Mouse (Mus musculus) heart, adult 2 months (tissue): ENCODE results near the gene Micall2.

Experiments
- CTCF ChIP-seq: fragments of 200-600 bp; IDR thresholded peaks from 2 replicates; pipeline ENCODE4 v1.8.1; 2022; ENCODE audit warnings: antibody characterized with exemption, mild to moderate bottlenecking, moderate library complexity
- EP300 ChIP-seq: fragments of 200-500 bp; IDR thresholded peaks from 2 replicates; pipeline ENCODE4 v1.6.1; 2011; ENCODE audit warnings: low read depth, low read length, control low read depth; ENCODE audit not compliant: insufficient read depth
- POLR2A ChIP-seq: fragments of 200-500 bp; IDR thresholded peaks from 2 replicates; pipeline ENCODE4 v1.6.1; 2011; ENCODE audit warnings: mild to moderate bottlenecking, low read depth, low read length, control low read depth; ENCODE audit not compliant: insufficient read depth

- TF ChIP-seq CTCF = no peak
- TF ChIP-seq POLR2A = no peak
- TF ChIP-seq EP300 = no peak
Measured at GRCm38 (mm10) chr5:139686530-139687249, 49.4 kb downstream of the Micall2 start.
